Mouse (Mus musculus) naive thymus-derived CD4-positive, alpha-beta T cell, adult 2 months (primary cell): ENCODE results near the gene Them5.
A peak's percentile ranks its signal among the peaks of the same experiment; 100 is the strongest.

Experiments used
- DNase-seq: peaks from one replicate; pipeline ENCODE4 v3.0.0-alpha.2; 2011; ENCODE audit warnings: low read depth

The Them5 gene

DNA sequence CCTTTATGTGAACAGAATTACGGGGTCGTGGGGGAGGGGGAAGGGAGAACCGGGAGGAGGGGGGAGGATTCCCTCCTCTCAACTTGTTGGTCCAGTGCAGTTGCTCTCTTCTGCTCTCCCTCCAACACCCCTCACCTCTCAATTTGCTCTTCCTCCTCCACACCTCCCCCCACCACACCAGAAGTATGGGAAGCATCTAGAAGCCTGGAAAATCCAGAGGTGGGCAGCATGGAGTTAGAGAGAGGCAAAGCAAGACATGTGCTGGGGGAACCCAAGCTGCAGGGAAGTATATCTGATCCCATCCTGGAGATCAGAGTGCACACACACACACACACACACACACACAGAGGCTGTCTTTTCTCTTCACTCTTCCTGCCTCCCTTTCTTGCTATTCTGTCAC lies 30.1 kb downstream of the Them5 start:
- DNase-seq = no peak

GRCm38 (mm10) chr3:94372641-94373040 lies 30.7 kb downstream of the Them5 start, which contains the start of gene Rorc:
Rorc (plus strand) TSS chr3:94372794.
- DNase-seq = no peak

GRCm38 (mm10) chr3:94373090-94373489 lies 31.2 kb downstream of the Them5 start:
- DNase-seq = no peak

DNA sequence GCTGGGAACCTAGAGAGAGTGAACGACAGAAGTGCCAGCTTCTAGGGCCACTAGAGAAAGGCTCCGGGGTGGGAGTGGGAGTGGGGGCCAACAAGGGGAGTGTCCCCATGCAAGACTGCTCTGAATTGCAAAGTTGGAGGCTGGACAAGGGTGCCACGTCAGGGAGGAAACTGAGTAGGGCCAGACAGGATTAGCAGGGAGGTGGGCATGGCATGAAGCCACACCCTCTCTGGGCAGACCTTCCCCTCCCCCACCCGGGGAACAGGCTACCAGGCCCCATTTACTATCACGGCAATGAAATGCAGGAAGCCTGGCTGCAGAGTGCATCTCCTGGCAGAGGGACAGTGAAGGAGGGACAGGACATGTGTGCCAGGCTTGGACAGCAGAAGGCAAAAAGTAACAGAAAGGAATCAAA lies 31.7 kb downstream of the Them5 start:
- no peak for DNase-seq

- DNase-seq = no peak
These were observed 32.7 kb downstream of the Them5 start for GRCm38 (mm10) chr3:94374636-94375035.

GRCm38 (mm10) chr3:94375146-94375545 lies 33.2 kb downstream of the Them5 start:
- DNase-seq = no peak

GRCm38 (mm10) chr3:94375861-94376260 lies 34.0 kb downstream of the Them5 start:
- DNase-seq = no peak

GRCm38 (mm10) chr3:94377028-94377923 lies 35.4 kb downstream of the Them5 start:
- DNase-seq = no peak

DNA sequence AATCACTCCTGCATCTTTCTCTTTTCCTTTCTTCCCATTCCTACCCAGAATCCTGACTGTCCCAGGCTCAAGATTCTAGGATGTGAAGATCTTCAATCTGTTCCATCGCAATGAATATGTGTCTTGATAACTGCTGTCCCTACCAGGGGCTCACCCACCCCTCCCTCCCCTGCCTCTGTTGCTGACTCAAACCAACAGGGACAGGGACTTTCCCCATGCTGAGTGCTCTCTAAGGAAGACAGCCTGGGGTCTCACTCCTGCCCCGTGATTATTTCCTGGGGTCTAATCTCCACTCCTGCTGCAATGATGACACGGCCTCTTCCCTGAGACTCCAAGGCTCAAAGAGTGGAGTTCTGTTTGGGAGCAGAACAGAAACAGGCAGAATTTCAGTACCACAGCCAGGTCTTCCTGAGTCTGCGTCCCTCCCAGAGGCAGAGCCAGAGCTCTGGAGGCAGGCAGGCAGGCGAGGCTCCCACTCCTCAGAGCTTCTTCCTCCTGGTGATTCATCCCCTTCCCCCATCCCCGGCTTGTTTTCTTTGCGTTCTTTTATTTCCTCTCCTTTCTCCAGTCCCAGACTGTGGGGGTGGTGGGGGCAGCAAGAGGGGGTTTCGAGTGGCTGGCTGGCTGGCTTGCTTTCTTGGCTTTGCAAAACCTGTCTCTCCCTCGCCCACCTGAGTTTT lies 38.1 kb downstream of the Them5 start:
- DNase-seq = no peak

- DNase-seq = no peak
These were observed 40.4 kb downstream of the Them5 start for GRCm38 (mm10) chr3:94382308-94382707.

DNA sequence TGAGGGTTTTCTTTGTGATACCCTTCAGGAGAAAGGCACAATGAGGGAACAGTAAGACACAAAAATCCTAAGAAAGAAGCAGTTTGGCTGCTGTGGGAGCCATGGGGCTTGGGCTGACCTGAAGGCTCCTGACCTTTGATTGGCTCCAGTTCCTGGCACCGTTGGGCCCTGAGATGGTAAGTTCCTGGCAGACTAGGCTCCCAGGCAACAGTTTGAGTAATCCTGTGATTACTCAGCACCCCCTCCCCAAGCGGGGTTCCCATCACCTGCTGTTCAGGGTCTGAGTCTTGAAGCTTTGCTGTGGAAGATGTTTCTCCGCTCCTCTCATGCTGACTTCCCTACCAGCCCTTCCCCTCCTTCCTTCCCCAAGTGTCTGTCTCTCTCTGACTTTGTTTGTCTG lies 41.6 kb downstream of the Them5 start:
- no peak for DNase-seq

- DNase-seq = no peak
These were observed 44.8 kb downstream of the Them5 start for GRCm38 (mm10) chr3:94386671-94387070.

DNA sequence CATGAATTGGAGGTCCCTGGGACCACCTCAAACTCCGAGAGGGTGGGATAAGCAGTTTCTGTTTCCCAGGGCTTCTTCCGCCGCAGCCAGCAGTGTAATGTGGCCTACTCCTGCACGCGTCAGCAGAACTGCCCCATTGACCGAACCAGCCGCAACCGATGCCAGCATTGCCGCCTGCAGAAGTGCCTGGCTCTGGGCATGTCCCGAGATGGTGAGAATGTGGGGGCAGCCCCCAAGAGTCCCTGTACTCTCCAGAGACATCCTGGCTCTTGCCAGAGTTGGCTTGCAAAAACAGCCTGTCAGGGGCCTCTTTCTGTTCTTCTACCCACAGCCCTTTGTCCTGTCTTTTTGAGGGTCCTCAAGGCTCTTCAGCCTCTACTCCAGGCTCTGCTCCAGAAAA lies 45.5 kb downstream of the Them5 start:
- DNase-seq = no peak

DNA sequence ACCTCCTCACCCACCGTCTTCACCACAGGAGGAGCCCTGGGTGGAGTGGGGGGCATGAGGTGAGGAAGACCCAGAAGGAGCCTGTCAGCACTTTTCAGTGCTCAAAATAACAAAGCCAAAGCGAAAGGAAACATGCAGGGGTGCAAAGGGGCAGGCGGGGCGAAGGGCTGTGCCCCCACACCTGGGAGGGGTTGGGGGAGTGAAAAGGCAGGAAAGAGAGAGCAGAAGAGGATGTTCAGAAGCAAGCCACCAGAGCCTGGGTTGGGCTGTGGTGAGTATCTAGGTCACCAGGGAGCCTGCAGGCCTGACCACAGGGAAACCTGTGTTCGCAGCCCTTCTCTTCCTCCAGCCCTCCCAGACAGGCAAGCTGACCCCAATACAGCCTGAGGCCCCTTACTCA lies 46.1 kb downstream of the Them5 start:
- DNase-seq = peak; percentile 35

GRCm38 (mm10) chr3:94389420-94389819 lies 47.5 kb downstream of the Them5 start:
- no peak for DNase-seq

DNA sequence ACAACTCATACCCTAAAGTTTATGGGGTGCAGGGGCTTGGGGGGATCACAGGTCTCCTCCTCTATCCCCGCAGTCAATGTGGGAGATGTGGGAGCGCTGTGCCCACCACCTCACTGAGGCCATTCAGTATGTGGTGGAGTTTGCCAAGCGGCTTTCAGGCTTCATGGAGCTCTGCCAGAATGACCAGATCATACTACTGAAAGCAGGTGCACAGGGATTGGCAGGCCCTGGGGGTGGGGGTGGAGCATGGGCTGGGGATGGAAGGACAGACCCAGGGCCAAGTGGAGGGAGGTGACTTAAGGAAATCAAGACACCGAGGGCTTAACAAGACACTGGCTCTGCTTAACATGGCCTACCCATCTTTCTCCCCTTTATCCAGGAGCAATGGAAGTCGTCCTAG lies 49.1 kb downstream of the Them5 start:
- no peak for DNase-seq

DNA sequence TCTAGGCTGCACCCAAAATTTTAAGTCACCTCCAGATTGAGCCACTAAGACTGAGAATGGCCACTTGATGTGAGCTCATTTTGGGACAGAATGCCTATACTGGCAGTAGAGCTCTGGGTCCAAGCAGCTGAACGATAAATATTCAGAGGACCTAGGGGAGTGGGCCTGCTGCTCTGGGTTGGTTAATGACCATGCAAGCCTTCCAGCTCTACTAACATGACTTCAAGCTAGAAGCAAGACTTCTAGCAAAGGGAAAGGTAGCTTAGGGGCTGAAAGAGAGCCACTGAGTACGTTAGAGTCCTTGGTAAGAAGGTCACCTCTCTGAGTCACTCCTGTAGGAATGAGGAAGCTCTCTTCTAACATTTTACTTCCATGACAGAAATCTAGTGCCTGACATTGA lies 50.2 kb downstream of the Them5 start:
- no peak for DNase-seq

- no peak for DNase-seq
These were observed 51.1 kb downstream of the Them5 start for GRCm38 (mm10) chr3:94393049-94393448.

- DNase-seq = no peak
These were observed 54.4 kb downstream of the Them5 start for GRCm38 (mm10) chr3:94396336-94396735.

DNA sequence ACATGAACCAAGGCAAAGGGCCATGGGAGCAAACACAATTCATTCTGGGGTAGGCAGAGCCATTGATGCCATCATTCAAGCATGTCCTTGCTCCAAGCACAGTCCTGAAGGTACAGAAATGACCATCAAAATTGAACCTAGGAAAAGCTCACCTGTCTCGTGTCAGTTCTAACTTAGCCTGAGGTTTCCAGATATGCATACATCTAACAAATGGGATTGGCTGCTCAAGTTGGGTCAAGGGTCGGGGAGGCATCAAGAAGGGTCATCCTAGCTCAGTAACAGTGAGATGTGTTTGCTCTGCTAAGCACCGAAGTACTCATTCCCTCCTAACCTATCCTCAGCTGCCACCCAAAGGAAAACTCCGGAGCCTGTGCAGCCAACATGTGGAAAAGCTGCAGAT lies 55.0 kb downstream of the Them5 start:
- no peak for DNase-seq
